Comparison of ENCODE assay signal across 21 mouse cellular contexts in the genomic region with DNA sequence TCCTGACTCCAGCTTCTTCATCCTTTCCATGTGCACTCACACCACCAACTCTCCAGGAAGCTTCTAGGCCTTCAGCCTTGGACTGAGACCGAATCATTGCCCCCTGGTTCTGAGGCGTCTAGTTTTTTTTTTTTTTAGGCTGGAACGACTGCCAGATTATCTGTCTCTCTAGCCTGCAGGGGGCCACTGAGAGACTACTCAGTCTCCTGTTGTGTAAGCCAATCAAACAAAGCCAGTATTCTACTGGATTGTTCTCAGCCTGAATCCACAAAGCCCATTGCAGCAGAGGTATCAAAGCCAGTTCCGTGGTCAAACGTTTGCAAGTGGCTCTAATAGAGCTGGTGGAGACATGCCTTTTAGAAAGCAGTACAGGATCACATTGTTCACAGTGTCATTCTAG. TPM values are rescaled to one million over a fixed set of nuclear protein-coding genes. Genes with fewer than 3 reads are reported as not detected.
DNase-seq lines count a peak whose midpoint lies in the region; ATAC-seq and TF ChIP-seq lines count a peak whose summit lies in the region.
"Had no signal": no experiment of that assay in that cellular context is flagged by ENCODE, and none has a peak within 500 bp of the region (broad histone marks: within the 10 kb centered on the region; RNA-seq: fewer than 3 reads in every experiment).

No protein-coding gene starts in this region.

- H3K27me3 ChIP-seq in liver, postnatal 0 days (ENCODE audit: insufficient read depth, low read length): no peaks in the 10 kb centered on the region
- H3K27me3 ChIP-seq in limb, embryonic 10.5 days (ENCODE audit: low read depth, poor library complexity, severe bottlenecking): no peaks in the 10 kb centered on the region
- H3K27me3 ChIP-seq: embryonic facial prominence, embryonic 12.5 days; forebrain, embryonic 13.5 days; heart, embryonic 13.5 days; hindbrain, embryonic 13.5 days had no signal

- H3K9ac ChIP-seq in liver, postnatal 0 days (replicated peaks): no peak overlapping the region
- no peak overlapping the region for H3K9ac ChIP-seq in ES-E14 (ENCODE audit: insufficient read depth, low read depth, low read length, poor library complexity, severe bottlenecking)
- H3K9ac ChIP-seq: embryonic facial prominence, embryonic 12.5 days; forebrain, embryonic 13.5 days; forebrain, postnatal 0 days; heart, embryonic 13.5 days; hindbrain, embryonic 13.5 days had no signal

- H3K36me3 ChIP-seq in liver, postnatal 0 days (replicated peaks; ENCODE audit: insufficient read depth, low read length): no peaks in the 10 kb centered on the region
- no peaks in the 10 kb centered on the region for H3K36me3 ChIP-seq in ES-E14 (ENCODE audit: control insufficient read depth, insufficient read depth, low read length, poor library complexity, severe bottlenecking)
- H3K36me3 ChIP-seq in limb, embryonic 10.5 days: no peaks in the 10 kb centered on the region
- H3K36me3 ChIP-seq: embryonic facial prominence, embryonic 12.5 days; heart, embryonic 13.5 days; hindbrain, embryonic 13.5 days had no signal

- no peak overlapping the region for H3K4me2 ChIP-seq in liver, postnatal 0 days (ENCODE audit: low read depth, low read length)
- H3K4me2 ChIP-seq: embryonic facial prominence, embryonic 12.5 days; forebrain, embryonic 13.5 days; heart, embryonic 13.5 days; hindbrain, embryonic 13.5 days had no signal

- H3K4me1 ChIP-seq in liver, postnatal 0 days (ENCODE audit: insufficient read depth): 0 out of 2 replicates have a peak, but pooled peaks cover 2% of the 10 kb centered on the region
- H3K4me1 ChIP-seq in ES-E14 (ENCODE audit: control insufficient read depth in 2 of 2, insufficient read depth in 2 of 2, low read length in 2 of 2, poor library complexity in 1 of 2): peaks cover 0 to 3% of the 10 kb centered on the region in 2 experiments; a peak in 2 of 4 replicates
- peaks cover 7% of the 10 kb centered on the region; the same call in 1 of the 2 replicates for H3K4me1 ChIP-seq in limb, embryonic 10.5 days
- H3K4me1 ChIP-seq: forebrain, embryonic 13.5 days; hindbrain, embryonic 13.5 days had no signal

- peak; percentile 76 for ATAC-seq in liver, postnatal 0 days
- ATAC-seq in megakaryocyte progenitor cell, adult 5-6 weeks (replicated peaks; ENCODE audit: poor library complexity): peak; percentile 68
- ATAC-seq: activated CD4-positive, CD25-positive, alpha-beta regulatory T cell, adult 4 months; forebrain, embryonic 13.5 days; forebrain, postnatal 0 days; hindbrain, postnatal 0 days had no signal

- H3K27ac ChIP-seq in liver, postnatal 0 days (ENCODE audit: low read depth): no peak overlapping the region
- no peak overlapping the region for H3K27ac ChIP-seq in ES-E14 (ENCODE audit: insufficient read depth, low read depth, low read length, poor library complexity, severe bottlenecking)
- no peak overlapping the region for H3K27ac ChIP-seq in limb, embryonic 10.5 days
- H3K27ac ChIP-seq: embryonic facial prominence, embryonic 12.5 days; forebrain, embryonic 13.5 days; heart, adult 2 months; heart, embryonic 13.5 days; hindbrain, embryonic 13.5 days; hindbrain, postnatal 0 days had no signal

- 46% methylated on average over 5 of the region's 5 CpGs for WGBS in liver, postnatal 0 days (ENCODE audit: insufficient replicate concordance)
- WGBS in limb, embryonic 10.5 days: 65% methylated on average over 5 of the region's 5 CpGs

- TF ChIP-seq EP300 in liver, postnatal 0 days (IDR thresholded peaks at IDR 0.05; ENCODE audit: low read depth): no peak

- in situ Hi-C loops in ES-E14 (cut with MboI; ENCODE audit: low sequenced_read_pairs in 2 of 2, unreplicated experiment in 2 of 2): no loop called here

- DNase-seq in liver, postnatal 0 days: no peak
- DNase-seq in liver (no peak), ES-E14 (ENCODE audit: low read depth, low spot score) (no peak), R1 (ENCODE audit: low read depth, low spot score) (peak; percentile 67)
- DNase-seq in limb, embryonic 10.5 days (ENCODE audit: low spot score): no peak
- DNase-seq in lung, adult 18-20 months: no peak
- DNase-seq in kidney, postnatal 10 days: no peak
- DNase-seq: adrenal gland, postnatal 14 days; cerebellum, adult 2 months; cerebellum, postnatal 14 days; forebrain, postnatal 0 days; gastrocnemius, postnatal 14 days; heart, adult 2 months; heart, postnatal 4 days had no signal

- no peak for TF ChIP-seq CTCF in liver, postnatal 0 days (IDR thresholded peaks at IDR 0.05; ENCODE audit: low read depth)

- no peaks in the 10 kb centered on the region for H3K9me3 ChIP-seq in liver, postnatal 0 days (ENCODE audit: low read length)
- H3K9me3 ChIP-seq in ES-E14 (ENCODE audit: control insufficient read depth, insufficient read depth, low read depth, low read length): no peaks in the 10 kb centered on the region
- H3K9me3 ChIP-seq in limb, embryonic 10.5 days (replicated peaks): no peaks in the 10 kb centered on the region
- H3K9me3 ChIP-seq: embryonic facial prominence, embryonic 12.5 days; forebrain, embryonic 13.5 days; heart, embryonic 13.5 days; hindbrain, embryonic 13.5 days had no signal

- no peak overlapping the region for H3K4me3 ChIP-seq in liver, postnatal 0 days (ENCODE audit: low read depth, low read length)
- no peak overlapping the region for H3K4me3 ChIP-seq in ES-E14 (ENCODE audit: insufficient read depth in 1 of 2, low read depth in 1 of 2, low read length in 2 of 2, poor library complexity in 1 of 2, severe bottlenecking in 1 of 2)
- H3K4me3 ChIP-seq in limb, embryonic 10.5 days: no peak overlapping the region
- H3K4me3 ChIP-seq: embryonic facial prominence, embryonic 12.5 days; forebrain, embryonic 13.5 days; heart, adult 2 months; heart, embryonic 13.5 days; hindbrain, embryonic 13.5 days had no signal

TF ChIP-seq in ES-E14, 5 proteins besides CTCF, POLR2A, EP300 and RAD21:
- TF ChIP-seq ZC3H11A (IDR thresholded peaks at IDR 0.05; ENCODE audit: borderline replicate concordance, low read depth, low read length): no peak
- TF ChIP-seq CHD2 (IDR thresholded peaks at IDR 0.05; ENCODE audit: low read depth, low read length): no peak
- peak; percentile 78 for TF ChIP-seq ZNF384 (IDR thresholded peaks at IDR 0.05; ENCODE audit: low read depth, low read length)
- TF ChIP-seq MAFK (IDR thresholded peaks at IDR 0.05; ENCODE audit: insufficient read depth, low read depth, low read length): no peak
- no peak for TF ChIP-seq HCFC1 (IDR thresholded peaks at IDR 0.05; ENCODE audit: borderline replicate concordance, insufficient read depth, low read length)

RNA-seq across cellular contexts. Expression of a gene that starts 22.8 kb away (rescaled TPM):
- 128 and 143 TPM in 2 replicates for polyA plus RNA-seq in liver, postnatal 0 days (2015; fragmentation: Nextera tagmentation; extraction: Ambion mirVana)
- total RNA-seq in ES-E14 (2012; rRNA removed): 140 and 241 TPM in 2 replicates
- total RNA-seq in megakaryocyte progenitor cell, adult 5-6 weeks (2015): 38.8 and 43.0 TPM in 2 replicates
- 21.2 and 28.5 TPM in 2 replicates for total RNA-seq in megakaryocyte progenitor cell, adult 5-6 weeks (2017)
- polyA plus RNA-seq in limb, embryonic 10.5 days (2016; fragmentation: Nextera tagmentation; extraction: Ambion mirVana): 697 and 777 TPM in 2 replicates
